Mouse (Mus musculus): ENCODE measurements at regions not wholly inside any gene's neighbourhood (a gene's known extent, or its start where the extent isn't known, plus 50 kb on each side); places are given as distances from the start of the nearest gene placed in this dataset.
"Not testable (repeated sequence)": the region's sequence is repeated elsewhere in the genome, so short reads cannot be mapped to it uniquely, and the experiment has no call there.

DNA sequence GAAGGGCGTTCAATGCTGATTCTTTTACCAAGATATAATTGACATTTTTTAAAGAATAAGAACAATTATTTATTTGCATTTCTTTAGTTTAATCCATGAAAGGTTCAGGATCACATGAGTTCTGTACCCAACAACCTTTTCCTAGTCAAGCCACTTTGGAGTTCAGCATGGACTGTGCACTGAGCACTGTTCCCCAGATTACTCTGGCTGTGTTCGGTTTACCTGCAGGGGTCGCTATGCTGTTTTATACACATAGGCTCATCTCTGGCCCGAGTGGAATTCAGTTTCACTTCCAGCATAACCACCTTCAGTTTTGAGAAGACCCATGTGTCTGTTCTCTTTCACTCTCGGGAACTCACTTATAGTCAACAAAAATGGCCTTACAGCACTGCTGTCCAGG is 93.5 kb upstream of the Smarcad1 start:
- DNase-seq (ENCODE audit: low read depth), result peak; percentile 31

GRCm38 (mm10) chr6:64961608-64962486 is 80.5 kb upstream of the Smarcad1 start:
- DNase-seq (ENCODE audit: low read depth), result no peak

GRCm38 (mm10) chr6:64962612-64963011 is 79.8 kb upstream of the Smarcad1 start:
- DNase-seq (ENCODE audit: low read depth), result no peak

DNA sequence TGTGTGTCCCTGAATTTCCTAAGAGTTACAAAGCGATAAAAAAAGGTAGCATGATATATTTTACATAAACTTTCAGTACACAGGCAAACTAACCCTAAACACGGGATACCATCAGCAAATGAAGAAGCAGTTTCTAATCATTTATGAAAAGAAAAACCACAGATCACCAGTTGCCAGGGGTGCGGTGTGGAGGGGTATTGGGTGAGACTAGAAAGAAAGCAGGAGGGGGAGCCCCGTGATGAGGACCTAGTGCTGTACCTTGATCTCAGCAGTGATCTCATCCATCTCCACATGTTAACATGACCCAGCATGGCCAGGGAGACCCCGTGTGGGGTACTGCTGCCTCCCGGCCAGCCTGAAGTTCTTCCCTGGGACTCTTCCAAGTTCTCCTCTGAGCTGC is 77.7 kb upstream of the Smarcad1 start:
- no peak for DNase-seq (ENCODE audit: low read depth)

DNA sequence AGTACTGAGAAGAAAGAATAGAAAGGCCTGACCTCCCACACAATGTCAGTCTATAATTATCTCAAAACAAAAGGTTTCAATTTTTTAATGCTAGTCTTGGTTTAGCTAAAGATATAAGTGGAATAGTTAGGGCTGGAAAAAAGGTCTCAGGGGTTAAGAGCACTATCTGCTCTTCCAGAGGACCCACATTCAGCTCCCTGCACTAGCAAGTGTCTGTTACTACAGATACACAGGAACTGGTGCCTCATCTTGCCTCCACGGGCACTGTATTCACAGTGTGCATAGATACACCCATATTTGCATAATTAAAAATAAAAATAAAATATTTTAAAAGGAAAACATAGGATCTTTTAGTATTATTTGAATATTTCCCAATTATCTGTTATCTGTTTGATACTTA is 77.2 kb upstream of the Smarcad1 start:
- DNase-seq (ENCODE audit: low read depth), result no peak

DNA sequence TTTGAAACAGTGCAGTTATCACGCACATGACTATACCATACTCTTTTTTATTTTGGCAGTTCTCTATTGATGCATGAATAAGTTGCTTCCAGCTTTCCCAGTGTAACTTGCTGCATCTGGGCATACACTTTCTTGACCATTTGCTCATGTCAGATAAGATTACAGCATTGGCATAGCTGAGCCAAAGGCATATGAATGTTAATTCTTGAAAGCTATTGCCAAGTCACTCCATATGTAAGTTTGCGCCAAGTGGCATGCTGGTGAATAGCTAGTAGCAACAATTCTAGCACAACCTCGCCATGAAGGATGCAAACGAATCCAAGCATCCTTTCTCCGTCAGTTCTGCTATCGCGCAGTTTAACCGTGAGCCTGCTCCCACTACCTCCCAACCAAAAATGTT is 72.2 kb upstream of the Smarcad1 start:
- no peak for DNase-seq (ENCODE audit: low read depth)

GRCm38 (mm10) chr6:64973968-64974367 is 68.4 kb upstream of the Smarcad1 start:
- DNase-seq (ENCODE audit: low read depth), result peak; percentile 66

GRCm38 (mm10) chr6:64974453-64974852 is 67.9 kb upstream of the Smarcad1 start:
- not testable (repeated sequence) for DNase-seq (ENCODE audit: low read depth)

DNA sequence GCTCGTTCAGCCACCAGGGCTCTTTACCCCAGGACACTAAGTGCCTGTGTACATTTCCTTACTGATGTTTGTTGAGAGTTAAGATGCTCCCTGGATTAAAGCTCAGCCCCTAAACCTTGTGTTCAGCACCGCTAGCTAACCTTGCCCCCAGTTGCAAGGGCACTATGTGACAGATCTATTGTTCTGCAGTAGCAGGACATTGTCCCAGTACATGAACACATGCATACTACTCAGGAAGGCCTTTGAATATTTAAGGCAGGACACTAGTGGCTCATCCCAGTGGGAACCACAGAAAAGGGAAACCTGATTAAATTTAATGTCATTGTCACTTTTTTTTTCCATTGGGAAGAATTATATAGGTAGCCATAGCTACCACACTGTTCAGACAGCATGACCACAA is 60.3 kb upstream of the Smarcad1 start:
- DNase-seq (ENCODE audit: low read depth), result no peak
